Mouse (Mus musculus) left cerebral cortex, postnatal 4 days (tissue): ENCODE results near the gene Mroh2a. TPM values are rescaled to one million over a fixed set of nuclear protein-coding genes. Genes with fewer than 3 reads are reported as not detected.

Experiments used
- DNase-seq: peaks from one replicate; pipeline ENCODE4 v3.0.0-alpha.2; 2022
- intact Hi-C: fragments of 180-260 bp; cut with DNase I; formaldehyde crosslinking; loops from one replicate; pipeline ENCODE4 v1.15.1; 2025
- total RNA-seq, 2 experiments: library from RNA; stranded (reverse); gene quantifications; 2 replicates each; pipeline ENCODE4 v1.2.3; 2021

The Mroh2a gene
- total RNA-seq, 2 experiments from 2014 or later = 0.04 to 0.20 TPM

DNA sequence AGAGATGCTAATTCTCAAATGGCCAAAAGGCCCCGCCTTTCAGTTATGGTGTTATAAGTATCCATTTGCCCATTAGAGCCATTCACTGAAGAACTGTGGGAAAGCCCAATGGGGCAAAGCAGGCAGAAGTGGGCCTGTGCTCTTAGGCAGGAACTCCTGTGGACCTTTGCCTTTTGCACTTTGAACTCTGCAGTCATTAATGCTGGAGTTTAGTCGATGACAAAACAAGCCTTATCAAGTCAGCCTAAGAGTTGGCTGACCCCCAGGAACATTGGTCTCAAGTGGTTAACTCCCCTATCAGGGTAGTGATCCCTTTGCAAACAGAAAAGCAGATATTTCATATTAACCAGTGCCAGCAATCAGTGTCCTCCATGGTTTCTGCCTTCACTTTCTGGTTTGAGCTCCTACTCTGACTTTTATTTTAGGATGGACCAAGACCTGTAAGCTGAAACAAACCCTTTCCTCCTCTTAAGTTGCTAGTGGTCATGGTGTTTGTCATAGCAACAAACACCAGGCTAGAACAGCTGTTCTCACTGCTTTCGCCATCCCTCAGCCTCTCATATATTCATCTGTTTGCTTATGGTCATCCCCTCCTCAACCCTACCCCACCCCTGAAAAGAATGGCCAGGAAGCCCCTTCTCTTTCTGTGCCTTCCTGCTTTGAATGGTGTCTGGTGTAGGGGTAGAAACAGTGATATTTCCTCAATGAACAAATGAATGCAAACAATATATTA is 61.4 kb downstream of the Mroh2a start:
- no peak for DNase-seq
- intact Hi-C loops = loop anchor here (10.0 kb wide), 2 partner anchors 133 to 283 kb away; partner anchors contain the start of gene Usp40

DNA sequence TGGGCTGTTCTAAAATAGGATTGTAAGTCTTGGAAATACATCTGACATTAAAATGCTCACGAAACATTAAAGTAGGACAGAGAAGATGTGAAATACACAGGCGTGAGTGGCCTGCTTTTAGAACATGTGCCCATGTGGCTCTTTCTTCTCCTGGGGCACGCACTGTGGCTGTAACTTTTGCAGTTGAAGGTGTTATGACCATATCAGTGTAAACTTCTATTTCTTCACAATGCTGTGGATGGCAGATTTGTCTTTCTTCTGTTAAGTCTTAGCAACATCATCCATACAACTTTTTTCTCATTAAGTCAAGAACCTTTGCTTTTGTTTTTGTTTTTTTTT is 62.0 kb downstream of the Mroh2a start:
- no peak for DNase-seq

DNA sequence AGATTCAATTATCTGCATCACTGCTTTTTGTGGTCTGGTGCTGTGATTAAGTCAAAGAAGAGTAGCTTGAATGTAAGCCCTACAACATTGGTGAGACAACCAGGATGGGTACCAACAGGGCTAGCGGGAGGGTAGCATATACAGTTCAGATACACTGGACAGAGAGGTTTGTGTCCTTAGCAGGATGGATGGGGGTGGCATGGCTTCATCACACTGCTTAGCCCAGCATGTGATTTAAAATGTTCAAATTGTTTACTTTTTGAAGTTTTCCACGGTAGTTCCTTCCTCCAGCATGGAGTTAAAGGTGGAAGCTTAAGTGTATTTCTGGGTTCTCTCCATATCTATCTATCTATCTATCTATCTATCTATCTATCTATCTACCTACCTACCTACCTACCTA is 62.4 kb downstream of the Mroh2a start:
- no peak for DNase-seq
- intact Hi-C loops = loop anchor here (10.0 kb wide), 2 partner anchors 134 to 284 kb away; partner anchors contain the start of gene Usp40

More for the DNA sequence above, 62.0 kb downstream of the Mroh2a start:
- intact Hi-C loops = loop anchor here (10.0 kb wide), 2 partner anchors 134 to 284 kb away; partner anchors contain the start of gene Usp40

DNA sequence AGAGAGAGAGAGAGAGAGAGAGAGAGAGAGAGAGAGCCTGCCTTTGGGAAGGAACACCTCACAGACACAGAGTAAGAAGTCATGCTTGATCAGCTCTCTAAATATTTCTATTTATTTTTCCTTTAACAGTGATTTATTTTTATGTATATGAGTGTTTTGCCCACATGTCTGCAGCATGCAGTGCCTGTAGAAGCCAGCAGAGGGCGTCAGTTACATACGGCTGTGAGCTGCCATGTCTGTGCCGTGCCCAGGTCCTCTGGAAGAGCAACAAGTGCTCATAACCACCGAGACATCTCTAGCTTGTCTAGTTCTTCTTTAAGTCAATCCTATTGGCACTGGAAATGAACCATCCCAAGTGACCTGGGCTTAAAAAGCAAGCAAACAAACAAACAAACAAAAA is 63.1 kb downstream of the Mroh2a start:
- DNase-seq = peak; percentile 62
- intact Hi-C loops = loop anchor here (10.0 kb wide), 2 partner anchors 135 to 285 kb away; partner anchors contain the start of gene Usp40

DNA sequence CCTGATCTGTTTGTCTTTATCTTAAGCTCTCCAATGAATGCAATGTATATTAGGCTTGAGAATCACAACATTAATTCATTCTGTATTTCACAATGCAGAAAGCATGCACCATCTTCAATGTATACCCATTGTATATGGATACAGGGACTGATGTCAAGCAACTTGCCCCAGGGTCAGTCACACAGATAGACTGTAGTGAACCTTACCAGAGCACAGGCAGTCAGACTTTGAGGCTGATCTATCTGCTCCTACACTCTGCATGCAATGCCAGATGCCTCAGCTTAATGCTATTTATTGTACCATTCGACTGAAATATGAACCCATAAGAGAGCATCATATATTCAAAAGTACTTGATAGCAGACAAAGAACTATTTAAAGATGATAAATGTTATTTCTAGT is 63.7 kb downstream of the Mroh2a start:
- intact Hi-C loops = no loop called here
- DNase-seq = no peak

DNA sequence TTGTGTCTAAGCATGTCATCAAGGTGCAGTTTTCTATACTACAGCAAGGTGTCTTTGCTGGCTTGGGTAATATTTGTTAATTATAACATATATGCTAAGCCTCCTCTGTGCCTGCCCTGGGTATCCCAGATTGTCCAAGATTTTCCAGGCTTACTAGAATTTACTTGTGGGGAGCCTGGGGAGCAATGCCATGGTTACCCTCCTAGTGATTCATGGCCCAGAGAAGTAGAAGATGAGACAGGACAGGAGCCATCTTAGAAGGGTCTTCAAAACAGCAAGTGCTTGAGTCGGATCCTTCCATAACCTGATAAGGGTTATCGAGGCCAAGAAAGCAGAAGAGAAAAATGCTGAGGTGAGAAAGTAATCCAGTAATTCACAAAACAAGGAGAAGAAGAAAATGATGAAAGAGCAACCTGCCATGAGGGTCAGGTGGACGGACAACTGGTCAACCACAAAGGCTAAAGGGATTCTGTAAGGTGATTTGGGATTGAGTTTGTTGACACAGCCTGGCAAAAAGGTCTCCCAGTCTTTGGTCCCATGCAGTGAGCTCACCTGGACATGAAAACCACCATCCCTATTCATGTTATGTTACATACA is 64.7 kb downstream of the Mroh2a start:
- no peak for DNase-seq
- intact Hi-C loops = no loop called here

DNA sequence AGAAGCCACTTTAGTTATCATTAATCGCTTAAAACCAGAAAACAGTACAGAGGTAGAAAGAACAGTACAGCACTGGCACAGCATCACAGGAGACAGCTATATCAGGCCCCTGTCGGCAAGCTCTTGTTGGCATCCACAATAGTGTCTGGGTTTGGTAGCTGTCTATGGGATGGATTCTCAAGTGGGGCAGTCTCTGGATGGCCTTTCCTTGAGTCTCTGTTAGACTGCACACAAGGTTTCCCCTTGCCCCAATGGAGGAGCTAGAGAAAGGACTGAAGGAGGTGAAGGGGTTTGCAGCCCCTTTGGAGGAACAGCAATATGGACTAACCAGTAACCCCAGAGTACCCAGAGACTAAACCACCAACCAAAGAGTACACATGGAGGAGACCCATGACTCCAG is 65.3 kb downstream of the Mroh2a start:
- DNase-seq = no peak
- intact Hi-C loops = no loop called here

DNA sequence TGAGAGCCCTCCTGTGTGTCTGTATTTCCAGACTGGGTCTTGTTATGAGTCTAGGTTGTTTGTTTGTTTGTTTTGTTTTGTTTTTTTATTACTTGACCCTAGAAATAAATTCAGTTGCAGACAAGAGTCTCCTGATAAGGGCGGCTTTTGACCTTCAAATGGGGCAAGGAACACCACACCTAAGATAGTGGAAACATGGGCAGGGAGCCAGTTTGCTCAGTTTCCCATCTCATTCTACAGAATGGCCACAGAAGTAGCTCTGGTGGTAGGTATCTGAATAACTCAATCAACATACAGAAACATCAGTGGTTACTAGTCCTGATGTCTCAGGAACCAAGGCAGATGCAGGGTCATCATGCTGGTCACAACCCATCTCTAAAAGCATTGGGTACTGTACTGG is 67.9 kb downstream of the Mroh2a start:
- intact Hi-C loops = no loop called here
- DNase-seq = no peak

DNA sequence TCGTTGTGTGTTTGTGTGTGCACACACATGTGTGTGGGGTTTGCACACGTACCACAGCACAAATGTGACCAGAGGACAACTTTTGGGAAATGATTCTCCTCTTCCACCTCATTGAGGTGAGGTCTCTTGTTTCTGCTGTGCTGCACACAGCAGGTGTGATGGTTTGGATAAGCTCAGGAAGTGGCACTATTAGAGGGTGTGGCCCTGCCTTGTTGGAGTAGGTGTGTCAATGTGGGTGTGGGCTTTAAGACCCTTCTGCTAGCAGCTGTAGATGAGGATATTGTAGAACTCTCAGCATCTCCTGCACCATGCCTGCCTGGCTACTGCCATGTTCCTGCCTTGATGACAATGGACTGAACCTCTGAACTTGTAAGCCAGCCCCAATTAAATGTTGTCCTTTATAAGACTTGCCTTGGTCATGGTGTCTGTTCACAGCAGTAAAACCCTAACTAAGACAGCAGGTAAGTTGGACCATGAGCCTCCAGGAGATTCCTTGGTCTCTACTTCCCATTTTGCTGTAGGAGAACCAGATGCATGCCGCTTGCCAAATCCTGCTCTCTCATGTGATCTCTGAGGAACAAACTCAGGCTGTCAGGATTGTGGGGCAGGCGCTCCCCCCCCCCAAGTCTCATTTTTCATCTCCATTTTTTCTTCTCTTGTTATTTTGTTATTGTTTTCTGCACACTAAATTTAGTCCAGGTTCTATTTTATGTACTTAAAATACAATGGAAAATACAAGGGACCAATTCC is 69.6 kb downstream of the Mroh2a start:
- DNase-seq = no peak
- intact Hi-C loops = no loop called here

DNA sequence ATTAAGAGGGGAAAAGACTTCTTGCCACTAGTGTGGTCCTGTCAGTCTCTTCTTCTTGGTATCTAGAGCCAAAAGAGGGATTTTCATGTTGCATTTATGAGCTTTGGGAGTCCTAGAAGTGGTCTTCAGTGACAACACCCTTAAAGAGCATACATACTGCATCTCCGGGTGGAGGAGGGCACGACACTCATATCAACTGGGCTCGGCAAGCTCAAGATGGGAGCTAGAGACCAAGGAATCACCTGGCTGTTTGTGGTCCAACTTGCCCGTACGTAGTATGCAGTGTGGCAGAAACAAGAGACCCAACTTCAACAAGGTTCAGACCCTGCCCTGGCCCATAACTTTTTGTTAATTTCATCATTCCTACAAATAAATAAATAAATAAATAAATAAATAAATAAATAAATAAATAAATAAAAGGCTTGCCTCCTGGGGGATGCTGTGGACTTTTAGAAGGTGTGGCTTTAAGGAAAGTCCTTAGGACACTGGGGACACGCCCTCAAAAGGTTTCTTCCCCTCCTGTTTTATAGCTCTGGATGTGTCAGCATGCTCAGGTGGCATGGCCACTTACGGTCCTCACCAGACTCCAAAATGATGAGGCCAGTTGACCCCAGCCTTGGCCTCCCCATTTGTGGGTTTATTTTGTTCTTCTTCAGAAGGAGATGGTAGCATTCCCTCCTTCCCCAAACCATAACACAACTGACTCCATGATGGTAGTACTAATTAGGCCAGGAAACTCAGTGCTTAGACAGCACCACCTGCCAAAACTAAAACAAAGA is 70.9 kb downstream of the Mroh2a start:
- no peak for DNase-seq
- intact Hi-C loops = no loop called here

DNA sequence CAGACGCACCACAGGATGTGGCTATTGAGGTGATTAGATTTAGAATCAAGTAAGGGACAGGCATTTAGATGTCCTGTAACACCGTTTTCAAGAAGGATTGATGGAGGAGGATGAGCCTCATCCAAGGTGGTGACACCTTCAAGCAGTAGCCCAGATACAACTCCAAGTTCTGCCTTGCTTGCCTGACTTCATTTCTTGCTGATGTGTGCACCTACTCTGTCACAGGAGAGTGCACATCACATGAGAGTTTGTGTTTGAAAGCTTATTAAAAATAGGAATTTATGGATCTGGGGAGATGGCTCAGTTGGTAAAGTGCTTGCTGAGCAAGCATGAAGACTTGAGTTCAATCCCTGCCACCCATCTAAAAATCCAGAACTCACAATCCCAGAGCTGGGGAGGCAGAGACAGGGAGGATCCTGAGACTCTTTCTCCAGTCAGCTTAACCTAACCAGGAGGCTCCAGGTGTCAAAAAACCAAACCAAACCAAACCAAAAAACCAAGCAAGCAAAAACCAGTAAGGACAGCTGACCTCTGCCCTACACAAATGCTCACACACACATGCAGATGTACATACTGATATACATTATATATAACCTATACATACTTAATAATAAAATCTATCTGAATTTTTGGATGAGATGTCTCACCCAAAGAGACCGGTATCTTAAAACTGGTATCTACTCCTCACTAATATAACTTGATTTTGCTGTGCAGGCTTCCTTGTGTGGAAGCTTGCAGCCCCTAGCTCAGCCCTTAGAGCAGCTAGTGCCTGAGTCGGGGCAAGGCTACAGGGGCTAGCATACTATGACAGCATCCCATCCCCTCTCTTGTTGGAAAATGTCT is 72.1 kb downstream of the Mroh2a start:
- no peak for DNase-seq
- intact Hi-C loops = no loop called here

DNA sequence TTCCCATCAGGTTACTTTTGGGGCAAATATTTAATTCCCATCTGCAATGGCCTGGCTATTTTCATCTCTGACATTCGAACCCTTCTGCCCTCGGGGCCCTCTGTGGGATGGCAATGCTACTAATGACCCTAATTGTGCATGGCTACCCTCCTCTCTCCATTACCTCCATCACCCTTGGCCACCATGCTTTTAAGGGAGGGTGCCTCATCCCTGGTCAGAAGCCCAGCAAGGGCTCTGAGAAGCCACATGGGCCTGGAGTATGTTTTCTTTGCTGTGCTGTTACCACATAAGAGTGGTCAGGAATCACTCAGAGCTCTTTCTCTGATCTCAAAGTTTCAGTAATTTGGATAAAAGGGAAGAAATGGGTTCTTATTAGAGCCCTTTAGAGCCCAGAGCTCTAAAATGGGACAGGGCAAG is 72.8 kb downstream of the Mroh2a start:
- intact Hi-C loops = no loop called here
- no peak for DNase-seq

DNA sequence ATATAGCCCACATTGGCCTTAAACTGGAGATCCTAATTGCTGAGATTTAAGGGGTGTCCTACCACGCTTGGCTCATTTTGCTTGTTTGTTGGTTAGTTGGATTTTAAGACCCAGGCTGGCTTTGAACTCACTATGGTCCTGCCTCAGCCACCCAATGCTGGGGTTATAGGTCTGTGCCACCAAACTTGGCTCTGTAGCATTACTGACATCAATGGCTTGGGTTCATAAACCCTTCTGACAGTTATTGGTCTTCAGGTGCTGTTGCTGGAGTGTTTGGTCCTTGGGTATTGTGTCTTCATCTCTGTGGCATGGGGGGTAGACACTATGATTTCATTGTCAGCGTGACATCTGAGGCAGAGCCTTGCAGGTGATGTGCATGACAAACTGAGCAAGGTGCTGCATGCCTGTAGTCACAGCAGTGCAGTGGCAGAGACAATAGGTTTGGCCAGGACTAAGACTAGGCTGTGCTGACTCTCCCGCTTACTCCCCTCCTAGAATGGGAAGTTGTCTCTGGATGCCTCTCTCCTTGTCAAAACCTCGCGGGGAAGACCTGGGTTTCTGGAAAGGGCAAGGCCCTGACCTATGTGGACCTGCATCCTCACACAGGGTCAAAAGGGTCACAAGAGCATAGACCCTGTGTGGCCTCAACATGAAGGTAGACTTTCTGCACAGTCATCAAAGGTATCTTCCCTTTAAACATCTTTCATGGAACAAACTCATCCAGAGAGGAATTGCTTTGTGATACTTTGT is 73.7 kb downstream of the Mroh2a start:
- intact Hi-C loops = no loop called here
- no peak for DNase-seq

DNA sequence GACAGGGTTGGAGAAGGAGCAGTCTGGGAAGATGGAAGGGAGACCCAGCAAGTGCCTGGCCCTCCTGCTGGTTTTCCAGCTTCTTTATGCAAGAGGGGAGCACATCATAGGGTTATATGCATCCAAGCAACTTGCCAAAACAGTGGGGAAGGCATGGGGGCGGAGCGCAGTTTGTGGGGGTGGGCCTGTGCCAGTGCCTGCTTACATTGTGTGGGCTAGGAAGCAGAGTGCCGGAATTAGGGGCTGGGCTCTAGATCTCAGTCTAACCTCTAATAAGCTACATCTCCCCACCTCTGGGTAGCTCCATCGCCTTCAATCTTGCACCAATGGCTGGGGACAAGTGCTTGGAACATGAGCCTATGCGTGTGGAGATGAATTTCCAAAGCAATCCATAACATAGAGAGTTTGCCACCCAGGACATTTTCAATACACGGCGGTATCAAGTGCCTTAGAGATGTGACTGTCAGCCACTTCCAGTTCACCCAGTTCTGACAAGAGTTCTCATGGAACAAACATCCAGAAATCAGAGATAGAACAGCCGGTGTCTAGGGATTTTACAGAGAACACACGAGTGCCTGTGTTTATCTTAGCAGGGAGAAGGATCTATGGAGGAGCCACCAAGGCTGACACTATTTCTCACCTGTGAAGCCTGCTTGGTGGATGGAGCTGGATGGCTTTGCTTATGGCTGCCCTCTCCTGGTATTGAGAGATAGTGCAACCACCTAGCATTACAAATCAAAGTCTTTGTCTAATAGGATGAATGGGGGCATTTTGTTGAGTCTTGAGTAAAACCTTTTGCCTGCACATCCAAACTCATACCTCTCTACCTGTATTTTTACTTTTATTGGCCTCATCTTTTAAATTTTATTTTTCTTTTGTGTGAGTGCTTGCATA is 74.6 kb downstream of the Mroh2a start:
- intact Hi-C loops = no loop called here
- no peak for DNase-seq

DNA sequence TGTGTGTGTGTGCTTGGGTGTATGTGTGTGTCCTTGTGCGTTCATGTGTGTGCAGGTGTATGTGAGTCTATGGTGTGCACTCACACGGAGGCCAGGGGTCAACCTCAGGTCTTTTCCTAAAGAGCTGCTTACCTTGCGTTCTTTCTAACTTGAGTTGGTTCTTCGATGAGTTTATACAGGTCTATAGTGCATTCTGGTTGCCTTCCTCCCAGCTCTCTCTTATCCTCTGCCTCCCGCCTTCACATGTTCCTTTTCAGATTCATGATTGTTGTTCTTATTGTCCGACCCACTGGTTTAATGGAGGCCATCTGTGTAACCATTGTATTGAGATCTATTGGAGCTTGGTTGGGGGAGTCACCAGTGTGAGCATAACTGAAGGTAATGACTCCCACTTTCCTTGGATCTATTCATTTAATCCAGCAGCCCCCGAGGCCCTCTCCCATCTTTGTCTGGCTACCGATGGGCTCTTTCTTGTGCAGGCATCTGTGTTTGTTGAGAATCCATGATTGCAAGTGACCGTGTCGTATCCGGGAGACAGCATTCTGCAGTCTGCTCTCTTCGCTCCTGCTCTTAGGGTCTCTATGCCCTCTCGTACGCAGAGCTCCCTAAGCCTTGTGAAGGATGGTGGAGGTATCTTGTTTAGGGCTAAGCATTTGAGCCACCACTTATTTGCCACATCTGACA is 75.4 kb downstream of the Mroh2a start:
- DNase-seq = no peak
- intact Hi-C loops = no loop called here

DNA sequence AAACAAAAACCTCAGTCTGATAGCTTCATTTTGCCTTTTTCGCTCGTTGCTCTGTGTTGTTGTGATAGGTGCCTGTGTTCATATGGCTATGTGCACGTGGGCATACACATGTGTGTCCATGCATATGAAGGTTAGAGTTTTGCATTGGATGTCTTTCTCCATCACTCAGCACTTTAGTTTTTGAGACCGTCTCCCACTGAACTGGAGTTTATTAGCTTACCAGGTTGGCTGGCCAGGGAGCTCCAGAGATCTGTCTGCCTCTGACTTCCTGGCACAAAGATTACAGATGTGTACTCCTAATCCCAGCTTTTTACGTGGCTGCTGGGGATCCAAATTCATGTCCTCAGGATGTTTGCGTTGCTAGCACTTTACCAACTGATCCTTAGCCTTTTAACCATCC is 77.0 kb downstream of the Mroh2a start:
- no peak for DNase-seq
- intact Hi-C loops = no loop called here

DNA sequence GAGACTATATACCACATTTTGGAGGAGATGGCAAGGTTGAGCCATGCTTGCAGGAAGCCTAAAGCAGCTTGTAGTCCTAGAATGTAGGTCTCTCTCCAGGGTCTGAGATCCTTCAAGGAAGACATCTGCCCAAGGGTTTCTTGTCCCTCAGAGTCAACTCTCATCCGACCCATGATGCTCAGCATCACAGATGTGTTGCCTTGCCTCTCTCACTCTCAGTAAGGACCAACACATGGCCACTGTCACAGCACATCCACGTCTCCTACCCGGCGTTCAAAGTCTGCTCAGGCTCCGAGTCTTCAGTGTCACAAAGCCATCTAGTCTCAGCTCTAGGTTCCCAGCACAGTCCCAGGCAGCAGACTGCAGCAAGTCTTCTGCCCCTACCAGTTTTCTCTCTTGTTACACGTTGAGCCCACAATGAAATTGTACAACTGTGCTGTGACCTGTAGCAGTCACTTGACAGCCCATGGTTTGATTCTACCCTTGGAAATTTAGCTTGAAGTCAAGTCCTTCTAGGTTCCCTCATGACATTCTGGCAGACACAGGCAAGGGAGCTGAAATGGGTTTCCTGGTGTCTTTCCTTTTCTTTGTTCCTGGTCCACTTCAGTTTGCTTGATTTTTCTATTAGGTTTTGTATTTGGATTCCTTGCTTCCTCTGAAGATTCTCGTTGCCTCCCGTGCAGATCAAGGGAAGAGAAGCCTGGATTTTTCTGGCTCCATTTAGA is 77.6 kb downstream of the Mroh2a start:
- intact Hi-C loops = no loop called here
- DNase-seq = no peak
